Mouse (Mus musculus): ENCODE measurements at regions not wholly inside any gene's neighbourhood (a gene's known extent, or its start where the extent isn't known, plus 50 kb on each side); places are given as distances from the start of the nearest gene placed in this dataset.

DNA sequence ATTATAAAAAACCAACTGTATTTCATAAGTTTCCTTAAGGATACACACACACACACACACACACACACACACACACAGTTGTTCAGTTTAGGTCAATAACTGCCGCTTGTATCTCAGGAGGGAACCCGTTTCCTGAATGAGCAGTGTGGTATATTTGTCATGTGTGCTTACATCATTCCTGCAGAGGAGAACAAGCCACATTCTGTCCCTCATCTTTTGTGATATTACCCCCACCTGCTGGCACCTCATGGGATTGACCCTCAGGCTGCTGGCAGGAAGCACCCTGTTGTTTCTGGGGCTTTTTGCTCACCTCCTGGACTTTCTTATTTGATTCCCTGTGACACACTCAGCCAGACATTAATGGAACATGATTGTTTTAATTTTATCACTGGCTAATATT is 66.4 kb upstream of the Htr1a start:
- Histone ChIP-seq H3K36me3 (no peaks in the 10 kb centered on the region), H3K9me3 (replicated peaks) (no peaks in the 10 kb centered on the region), H3K4me2 (no peak overlapping the region), H3K27ac (replicated peaks) (no peak overlapping the region), H3K27me3 (replicated peaks) (no peaks in the 10 kb centered on the region), H3K9ac (replicated peaks) (no peak overlapping the region), H3K4me1 (no peaks in the 10 kb centered on the region), H3K4me3 (replicated peaks) (no peak overlapping the region)
- WGBS = 6% methylated on average over 2 of the region's 2 CpGs
- peak; percentile 80; the same call in 1 of the 2 replicates for ATAC-seq (ENCODE audit: low FRiP score)

- H3K9me3 ChIP-seq (replicated peaks) = no peaks in the 10 kb centered on the region
- no peak for ATAC-seq (ENCODE audit: low FRiP score)
- no peak overlapping the region for H3K4me3 ChIP-seq (replicated peaks)
- H3K9ac ChIP-seq (replicated peaks) = no peak overlapping the region
- H3K4me1 ChIP-seq = no peaks in the 10 kb centered on the region
- no peak overlapping the region for H3K27ac ChIP-seq (replicated peaks)
- H3K27me3 ChIP-seq (replicated peaks) = no peaks in the 10 kb centered on the region
- H3K4me2 ChIP-seq = no peak overlapping the region
- no peaks in the 10 kb centered on the region for H3K36me3 ChIP-seq
- WGBS = 85% methylated on average over 9 of the region's 9 CpGs
These were observed 64.9 kb upstream of the Htr1a start for GRCm38 (mm10) chr13:105378587-105378986.

GRCm38 (mm10) chr13:105387016-105387772 is 56.2 kb upstream of the Htr1a start:
- no peak overlapping the region for H3K27ac ChIP-seq (replicated peaks)
- H3K27me3 ChIP-seq (replicated peaks) = no peaks in the 10 kb centered on the region
- 0 out of 2 replicates have a peak, but pooled peaks cover 3% of the 10 kb centered on the region for H3K4me1 ChIP-seq
- no peaks in the 10 kb centered on the region for H3K36me3 ChIP-seq
- H3K9ac ChIP-seq (replicated peaks) = no peak overlapping the region
- 43% methylated on average over 4 of the region's 4 CpGs for WGBS
- ATAC-seq (ENCODE audit: low FRiP score) = no peak
- no peak overlapping the region for H3K4me3 ChIP-seq (replicated peaks)
- H3K9me3 ChIP-seq (replicated peaks) = no peaks in the 10 kb centered on the region
- H3K4me2 ChIP-seq = no peak overlapping the region
